Mouse (Mus musculus) frontal cortex, postnatal 10 days (tissue): ENCODE data around the gene Preb.
A peak's percentile ranks its signal among the peaks of the same experiment; 100 is the strongest.

Experiments
- DNase-seq, 2 experiments: peaks; one replicate each; pipeline ENCODE4 v3.0.0; 2022; ENCODE audit warnings: low spot score in 2 of 2, mixed read lengths in 1 of 2

The Preb gene

GRCm38 (mm10) chr5:30922581-30923041 lies 37.5 kb downstream of the Preb start:
- no peak for DNase-seq

DNA sequence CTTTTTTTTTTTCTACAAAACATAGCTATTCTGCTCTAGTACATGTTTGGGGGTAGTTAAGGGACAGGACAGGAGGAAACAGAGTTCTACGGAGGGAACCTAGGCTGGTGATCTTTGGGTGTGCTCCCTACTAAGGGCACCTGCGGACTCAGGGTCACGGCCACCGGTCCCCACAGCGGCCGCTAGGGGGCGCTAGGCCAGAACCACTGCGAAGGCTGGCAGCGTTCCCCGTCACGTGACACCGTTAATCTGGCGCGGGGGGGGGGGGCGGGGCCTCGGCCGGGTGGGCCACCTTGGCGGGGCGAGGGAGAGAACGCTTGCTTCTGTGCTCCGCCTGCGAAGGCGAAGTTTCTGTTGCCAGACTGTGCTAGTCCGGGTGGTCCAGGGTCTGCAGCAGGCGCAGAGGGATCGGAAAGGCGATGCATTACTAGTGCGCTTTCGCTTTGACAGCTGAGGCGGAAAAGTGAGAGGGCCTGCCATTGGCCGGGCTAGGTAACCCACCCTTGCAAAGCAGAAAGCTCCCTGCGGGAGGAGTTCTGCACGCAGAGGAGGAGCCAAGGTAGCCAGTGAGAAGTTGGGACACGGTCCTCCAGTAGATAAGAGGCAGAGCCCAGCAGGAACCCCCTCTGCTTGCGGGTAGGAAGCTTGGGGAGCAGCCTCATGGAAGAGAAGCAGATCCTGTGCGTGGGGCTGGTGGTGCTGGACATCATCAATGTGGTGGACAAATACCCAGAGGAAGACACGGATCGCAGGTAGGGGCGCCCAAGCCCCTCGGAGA lies 38.7 kb downstream of the Preb start, which contains the start of gene Khk:
Khk (plus strand) TSS at position 176 of the 778 bp plus-strand sequence.
- peak; percentile 59 to 83 for DNase-seq

DNA sequence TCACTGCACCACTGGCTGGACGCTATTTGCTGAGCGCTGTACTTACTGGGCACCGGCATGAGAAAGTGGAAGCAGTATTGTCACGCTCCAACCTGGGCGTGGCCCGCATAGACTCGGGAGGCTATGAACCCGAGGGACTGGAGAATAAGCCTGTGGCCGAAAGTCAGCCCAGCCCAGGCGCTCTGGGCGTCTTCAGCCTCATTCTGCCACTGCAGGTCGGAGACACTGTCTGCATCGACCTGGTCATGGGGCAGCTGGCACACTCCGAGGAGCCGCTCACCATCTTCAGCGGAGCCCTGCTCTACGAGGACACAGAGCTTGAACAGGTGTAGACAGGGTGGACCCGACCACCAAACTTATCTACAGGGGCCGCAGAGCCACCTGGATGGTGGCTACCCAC lies 39.5 kb downstream of the Preb start:
- DNase-seq = peak in 1 of 2 experiments; percentile 23

DNA sequence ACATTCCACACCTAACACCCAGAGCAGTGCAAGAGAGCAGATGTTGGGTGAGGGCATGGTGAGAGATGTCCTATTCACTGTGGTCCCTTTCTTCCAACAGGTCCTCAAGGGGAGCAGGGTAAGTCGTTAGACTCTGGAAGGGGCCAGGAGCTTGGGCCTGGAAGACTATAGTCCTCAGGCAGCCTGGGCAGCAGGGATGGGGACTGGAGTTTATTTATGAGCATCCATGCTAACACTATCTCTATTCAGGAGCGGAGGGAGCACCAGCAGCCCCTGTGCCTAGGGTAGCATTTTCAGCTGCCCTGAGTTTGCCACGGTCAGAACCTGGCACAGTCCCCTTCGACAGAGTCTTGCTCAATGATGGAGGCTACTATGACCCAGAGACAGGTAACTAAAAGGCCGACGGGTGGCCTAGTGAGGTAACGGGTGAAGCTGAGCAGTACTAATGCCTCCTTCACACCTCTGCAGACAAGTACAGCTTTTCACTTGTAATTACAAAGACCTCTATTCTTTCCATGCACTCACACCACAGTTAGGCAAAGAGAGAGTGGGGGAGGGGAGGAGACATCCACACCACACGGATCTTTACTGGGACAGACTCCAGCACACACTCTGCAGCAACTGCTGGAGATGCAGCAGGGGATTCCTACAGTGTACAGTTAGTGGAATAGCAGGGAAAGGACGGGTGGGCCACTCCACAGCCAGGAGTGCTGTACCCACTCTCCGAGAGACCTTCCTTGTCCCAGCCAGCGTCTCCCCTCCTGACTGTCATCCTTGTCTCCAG lies 40.1 kb downstream of the Preb start:
- peak in 1 of 2 experiments; percentile 29 for DNase-seq

GRCm38 (mm10) chr5:30918691-30919090 lies 41.5 kb downstream of the Preb start:
- DNase-seq = no peak

DNA sequence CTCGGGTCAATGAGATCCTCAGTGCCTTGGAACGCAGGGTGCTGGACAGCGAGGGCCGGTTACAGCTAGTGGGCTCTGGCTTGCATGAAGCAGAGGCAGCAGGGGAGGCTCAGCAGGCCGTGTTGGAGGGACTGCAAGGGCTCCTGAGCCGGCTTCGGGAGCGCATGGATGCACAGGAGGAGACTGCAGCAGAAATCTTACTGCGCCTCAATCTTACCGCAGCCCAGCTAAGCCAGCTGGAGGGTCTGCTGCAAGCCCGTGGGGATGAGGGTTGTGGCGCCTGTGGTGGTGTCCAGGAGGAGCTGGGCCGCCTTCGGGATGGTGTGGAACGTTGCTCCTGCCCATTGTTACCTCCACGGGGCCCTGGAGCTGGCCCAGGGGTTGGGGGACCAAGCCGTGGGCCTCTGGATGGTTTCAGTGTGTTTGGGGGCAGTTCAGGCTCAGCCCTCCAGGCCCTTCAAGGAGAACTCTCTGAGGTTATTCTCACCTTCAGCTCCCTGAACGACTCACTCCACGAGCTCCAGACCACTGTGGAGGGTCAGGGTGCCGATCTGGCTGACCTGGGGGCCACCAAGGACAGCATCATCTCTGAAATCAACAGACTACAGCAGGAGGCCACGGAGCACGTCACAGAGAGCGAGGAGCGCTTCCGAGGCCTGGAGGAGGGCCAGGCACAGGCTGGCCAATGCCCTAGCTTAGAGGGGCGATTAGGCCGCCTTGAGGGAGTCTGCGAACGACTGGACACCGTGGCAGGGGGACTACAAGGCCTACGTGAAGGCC lies 42.1 kb downstream of the Preb start:
- DNase-seq = no peak

DNA sequence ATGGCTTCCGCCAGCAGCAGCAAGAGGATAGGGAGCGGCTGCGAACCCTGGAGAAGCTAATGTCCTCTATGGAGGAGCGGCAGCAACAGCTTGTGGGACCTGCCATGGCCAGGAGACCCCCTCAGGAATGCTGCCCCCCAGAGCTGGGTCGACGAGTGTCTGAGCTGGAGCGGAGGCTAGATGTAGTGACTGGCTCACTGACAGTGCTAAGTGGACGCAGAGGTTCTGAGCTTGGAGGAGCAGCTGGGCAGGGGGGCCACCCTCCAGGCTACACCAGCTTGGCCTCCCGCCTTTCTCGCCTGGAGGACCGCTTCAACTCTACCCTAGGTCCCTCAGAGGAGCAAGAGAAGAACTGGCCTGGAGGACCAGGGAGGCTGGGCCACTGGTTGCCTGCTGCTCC lies 42.8 kb downstream of the Preb start:
- peak in 1 of 2 experiments; percentile 20 for DNase-seq

DNA sequence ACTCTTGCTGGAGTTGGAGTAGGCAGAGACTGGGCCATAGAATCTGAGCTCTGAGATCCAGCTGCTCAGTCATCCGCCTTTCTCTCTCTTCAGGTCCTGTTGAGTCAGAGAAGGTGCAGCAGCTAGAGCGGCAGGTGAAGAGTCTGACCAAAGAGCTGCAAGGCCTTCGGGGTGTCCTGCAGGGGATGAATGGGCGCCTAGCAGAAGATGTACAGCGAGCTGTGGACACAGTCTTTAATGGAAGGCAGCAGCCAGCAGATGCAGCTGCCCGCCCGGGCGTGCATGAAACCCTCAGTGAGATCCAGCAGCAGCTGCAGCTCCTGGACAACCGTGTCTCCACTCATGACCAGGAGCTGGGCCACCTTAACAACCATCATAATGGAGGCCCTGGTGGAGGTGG lies 43.3 kb downstream of the Preb start:
- no peak for DNase-seq

GRCm38 (mm10) chr5:30915974-30916433 lies 44.2 kb downstream of the Preb start:
- DNase-seq = peak; percentile 86 to 93

DNA sequence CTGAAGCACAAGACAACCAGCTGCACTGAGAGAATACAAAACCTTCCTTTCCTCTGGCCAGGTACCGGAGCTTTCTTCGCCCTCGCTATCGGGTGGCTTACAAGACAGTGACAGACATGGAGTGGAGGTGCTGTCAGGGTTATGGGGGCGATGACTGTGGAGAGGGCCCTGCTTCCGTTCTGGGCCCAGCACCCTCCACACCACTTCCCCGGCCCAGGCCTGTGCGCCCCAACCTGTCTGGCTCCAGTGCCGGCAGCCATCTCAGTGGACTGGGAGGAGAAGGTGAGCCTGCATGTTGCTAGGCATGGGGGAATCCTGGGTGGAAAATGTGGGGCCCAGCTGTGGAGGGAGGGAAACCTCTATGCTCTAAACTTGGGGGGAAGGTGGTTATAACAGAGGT lies 44.7 kb downstream of the Preb start:
- peak in 1 of 2 experiments; percentile 20 for DNase-seq

- no peak for DNase-seq
These were observed 45.3 kb downstream of the Preb start for GRCm38 (mm10) chr5:30914849-30915248.

DNA sequence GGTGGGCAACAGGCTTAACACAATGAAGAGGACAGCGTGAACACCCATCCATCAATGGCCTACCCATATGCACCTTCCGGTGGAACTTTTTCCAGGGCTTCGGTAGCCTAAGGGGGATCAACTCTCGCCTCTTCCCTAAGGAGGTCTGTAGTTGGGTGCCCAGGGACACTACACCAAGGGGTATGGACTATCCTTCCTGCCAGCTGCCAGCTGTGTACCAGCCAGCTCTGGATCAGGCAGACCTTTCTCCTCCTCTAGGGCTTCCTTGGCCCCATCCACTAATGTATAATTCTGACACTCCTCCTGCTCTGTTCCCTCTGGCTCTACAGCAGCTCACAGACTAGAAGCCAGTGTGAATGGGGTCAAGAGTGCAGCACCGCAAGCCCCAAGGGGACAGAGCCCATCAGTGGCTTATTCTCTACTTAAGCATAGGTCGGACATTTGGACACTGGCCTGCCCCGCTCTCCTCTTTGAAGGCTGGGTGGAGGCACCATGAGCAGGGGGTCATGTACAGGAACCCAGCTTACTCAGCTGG lies 46.0 kb downstream of the Preb start:
- DNase-seq = no peak

- no peak for DNase-seq
These were observed 46.9 kb downstream of the Preb start, which contains the start of gene Emilin1 for GRCm38 (mm10) chr5:30913060-30913841. Gene Emilin1 (plus strand): TSS chr5:30913402.

- DNase-seq = no peak
These were observed 48.0 kb downstream of the Preb start for GRCm38 (mm10) chr5:30912156-30912555.

DNA sequence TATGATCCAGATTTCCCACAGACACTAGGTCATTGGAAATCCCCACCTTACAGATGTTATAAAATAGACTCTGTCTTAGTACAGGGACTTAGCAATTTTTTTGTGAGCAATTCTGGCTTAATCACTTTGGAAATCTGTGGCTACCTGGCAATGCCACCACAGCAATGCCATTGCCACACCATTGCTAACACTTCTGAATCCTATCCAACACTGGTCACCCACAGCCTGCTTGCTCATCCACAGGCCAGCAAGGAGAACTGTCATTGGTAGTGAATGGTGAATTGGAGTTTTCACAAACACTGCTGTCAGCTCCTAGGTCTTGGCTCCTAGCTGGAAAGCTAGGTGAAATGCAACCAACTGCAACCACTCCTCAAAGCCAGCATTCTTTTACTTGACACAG lies 49.7 kb downstream of the Preb start:
- no peak for DNase-seq

DNA sequence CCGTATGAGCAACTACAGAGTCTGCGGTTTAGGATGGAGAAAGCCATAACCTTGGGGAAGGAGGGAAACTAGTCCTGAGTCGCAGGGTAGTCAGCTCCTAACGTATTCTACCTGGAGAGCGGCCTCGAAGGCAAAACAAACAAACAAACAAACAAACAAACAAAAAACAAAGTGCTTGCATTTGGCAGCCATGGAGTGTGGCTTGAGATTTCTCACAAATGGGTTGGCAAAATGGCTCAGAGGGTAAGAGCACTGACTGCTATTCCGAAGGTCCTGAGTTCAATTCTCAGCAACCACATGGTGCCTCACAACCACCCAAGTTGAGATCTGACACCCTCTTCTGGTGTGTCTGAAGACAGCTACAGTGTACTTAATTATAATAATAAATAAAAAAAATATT lies 50.3 kb downstream of the Preb start:
- no peak for DNase-seq

DNA sequence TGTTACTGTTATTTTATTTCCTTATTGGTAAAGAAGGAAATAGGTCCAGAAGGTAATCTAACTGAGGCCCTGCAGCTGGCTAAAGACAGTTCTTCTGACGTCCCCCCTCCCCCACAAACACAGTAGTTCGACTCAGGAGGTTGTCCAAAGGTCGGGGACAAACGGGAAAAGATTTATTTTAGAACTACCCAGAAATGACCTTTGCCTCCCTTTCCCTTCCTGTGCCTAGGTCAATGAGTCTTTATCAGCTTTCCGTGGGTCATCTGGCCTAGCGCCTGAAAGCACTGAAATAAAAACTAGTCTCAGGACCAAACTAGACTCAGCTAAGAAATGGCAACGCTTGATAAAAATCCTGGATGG lies 50.9 kb downstream of the Preb start:
- no peak for DNase-seq

DNA sequence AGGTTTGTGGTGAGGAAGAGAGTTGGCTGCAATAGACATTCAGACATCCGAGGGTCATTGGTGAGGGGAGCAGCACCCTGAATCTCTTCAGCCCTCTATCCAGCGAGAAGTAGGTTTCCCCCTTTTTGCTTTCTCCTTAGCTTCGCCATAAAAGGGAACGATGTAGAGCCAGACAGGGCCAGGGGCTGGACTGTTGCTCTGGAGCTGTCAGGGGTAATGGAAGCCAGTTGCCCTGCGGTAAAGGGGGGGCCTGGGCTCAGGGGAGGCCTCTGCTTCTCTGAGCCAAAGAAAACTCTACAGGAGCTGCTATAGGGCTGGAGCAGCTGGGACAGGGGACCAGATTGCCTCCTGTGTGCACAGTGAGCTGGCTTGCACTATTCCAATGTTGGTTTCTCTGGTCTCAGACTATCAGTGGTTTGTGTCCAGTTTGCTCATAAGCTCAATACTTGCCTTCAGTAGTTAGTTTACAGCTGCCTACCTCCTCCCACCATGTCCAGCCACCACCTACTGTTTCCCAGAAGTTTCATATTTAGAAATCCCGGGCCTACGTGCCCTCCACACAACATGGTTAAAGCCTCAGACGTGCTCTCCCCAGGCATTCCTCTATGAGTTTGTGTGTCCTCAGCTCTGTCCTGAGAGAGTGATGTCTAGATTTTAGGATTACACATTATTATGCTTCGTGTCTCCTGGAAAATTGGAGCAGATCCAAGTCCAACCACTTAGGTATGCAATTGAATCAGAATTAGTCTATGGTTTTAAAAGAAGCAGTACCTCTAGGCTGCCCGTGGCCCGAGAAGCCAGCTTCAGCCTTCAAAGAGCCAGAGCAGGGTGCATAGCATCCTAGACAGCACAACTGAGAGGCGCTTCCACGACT lies 51.5 kb downstream of the Preb start:
- no peak for DNase-seq

- DNase-seq = peak; percentile 91 to 93
These were observed 52.6 kb downstream of the Preb start, which contains the start of gene Ost4 for GRCm38 (mm10) chr5:30907413-30908059. Gene Ost4 (minus strand): TSS chr5:30907788.
